Mouse (Mus musculus) midbrain, embryonic 15.5 days (tissue): ENCODE data around the gene Dnajb4. TPM values are rescaled to one million over a fixed set of nuclear protein-coding genes. Genes with fewer than 3 reads are reported as not detected.

ENCODE experiments used
- ATAC-seq: fragments of 200-750 bp; cut with Nextera tagmentation; replicated peaks from 2 replicates; pipeline ENCODE4 v1.8.0; 2017; ENCODE audit warnings: moderate TSS enrichment
- H3K27ac ChIP-seq: fragments of 300-500 bp; sonication (generic); 2 replicates; pipeline ENCODE4 v1.5.1; 2015; ENCODE audit warnings: mild to moderate bottlenecking, inconsistent platforms
- H3K27me3 ChIP-seq: fragments of 300-500 bp; sonication (generic); replicated peaks from 2 replicates; pipeline ENCODE4 v1.6.1; 2015; ENCODE audit warnings: inconsistent platforms
- H3K36me3 ChIP-seq: fragments of 300-500 bp; sonication (generic); replicated peaks from 2 replicates; pipeline ENCODE4 v1.6.1; 2015; ENCODE audit warnings: inconsistent platforms
- H3K4me1 ChIP-seq: fragments of 300-500 bp; sonication (generic); 2 replicates; pipeline ENCODE4 v1.6.1; 2015; ENCODE audit warnings: inconsistent platforms
- H3K4me2 ChIP-seq: fragments of 300-500 bp; sonication (generic); 2 replicates; pipeline ENCODE4 v1.6.1; 2015; ENCODE audit warnings: inconsistent platforms, mild to moderate bottlenecking, moderate library complexity
- H3K4me3 ChIP-seq: fragments of 300-500 bp; sonication (generic); 2 replicates; pipeline ENCODE4 v1.5.1; 2015; ENCODE audit warnings: mild to moderate bottlenecking, inconsistent platforms
- H3K9ac ChIP-seq: fragments of 300-500 bp; sonication (generic); 2 replicates; pipeline ENCODE4 v1.6.1; 2015; ENCODE audit warnings: mild to moderate bottlenecking, inconsistent platforms
- H3K9me3 ChIP-seq: fragments of 300-500 bp; sonication (generic); 2 replicates; pipeline ENCODE4 v1.6.1; 2016; ENCODE audit warnings: inconsistent platforms
- WGBS: fragments of 180-500 bp; shearing (Covaris S2); methylation state at CpG from one replicate; pipeline ENCODE4 v1.1.7; 2015; ENCODE audit warnings: mixed read lengths; 5-methylcytosine and 5-hydroxymethylcytosine counted together
- polyA plus RNA-seq: library from polyadenylated mRNA; unstranded; fragments of >200 nt; fragmentation: Nextera tagmentation; extraction: Ambion mirVana; gene quantifications from 2 replicates; pipeline ENCODE4 v1.2.1, GENCODE M21; 2015

Dnajb4 gene
- polyA plus RNA-seq, 1 experiment from 2014 or later, result 41.0 TPM

DNA sequence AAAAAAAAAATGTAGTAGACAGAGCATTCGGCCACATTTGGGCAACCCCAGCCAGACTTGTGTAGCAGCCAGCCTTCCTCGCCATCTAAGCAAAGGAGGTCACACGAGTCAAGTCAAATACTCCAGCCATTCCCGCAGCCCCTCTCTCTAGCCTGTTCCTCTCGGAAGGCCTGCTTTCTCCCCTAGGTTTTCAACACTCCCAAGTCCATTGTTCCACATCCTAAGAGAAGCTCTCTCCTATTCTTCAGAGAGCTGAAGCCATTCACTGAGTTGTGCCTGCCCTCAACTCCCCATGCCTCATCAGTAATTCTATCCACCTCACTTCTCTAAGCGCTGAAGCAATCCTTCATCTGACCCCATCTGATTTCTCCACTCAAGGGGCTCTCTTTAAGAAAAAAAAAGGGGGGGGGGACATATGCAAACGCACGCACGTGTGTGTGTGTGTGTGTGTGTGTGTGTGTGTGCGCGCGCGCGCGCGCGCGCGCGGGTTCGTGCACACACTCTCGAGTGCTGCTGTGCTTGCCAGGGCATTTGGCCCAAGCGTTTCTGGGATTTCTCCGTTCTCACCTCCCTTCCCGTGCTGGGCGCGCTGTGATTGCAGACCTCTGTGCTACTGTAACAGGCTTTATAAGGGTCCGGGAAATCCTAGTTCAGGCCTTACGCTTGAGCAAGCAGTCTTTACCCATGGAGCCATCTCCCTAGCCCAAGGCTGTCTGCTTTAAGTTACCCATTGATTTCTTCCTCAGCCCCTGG lies 43.2 kb downstream of the Dnajb4 start:
- no peaks in the 10 kb centered on the region; the same call in 1 of the 2 replicates for H3K27me3 ChIP-seq
- peak overlapping the region; percentile 82 for H3K4me2 ChIP-seq
- H3K9ac ChIP-seq, result peak overlapping the region; percentile 40
- H3K4me3 ChIP-seq, result peak overlapping the region; percentile 57
- peaks cover 21% of the 10 kb centered on the region for H3K4me1 ChIP-seq
- no peaks in the 10 kb centered on the region for H3K36me3 ChIP-seq
- 19% methylated on average over 29 of the region's 29 CpGs for WGBS
- H3K9me3 ChIP-seq, result no peaks in the 10 kb centered on the region
- ATAC-seq, result peak; percentile 53
- peak overlapping the region; percentile 74 for H3K27ac ChIP-seq

DNA sequence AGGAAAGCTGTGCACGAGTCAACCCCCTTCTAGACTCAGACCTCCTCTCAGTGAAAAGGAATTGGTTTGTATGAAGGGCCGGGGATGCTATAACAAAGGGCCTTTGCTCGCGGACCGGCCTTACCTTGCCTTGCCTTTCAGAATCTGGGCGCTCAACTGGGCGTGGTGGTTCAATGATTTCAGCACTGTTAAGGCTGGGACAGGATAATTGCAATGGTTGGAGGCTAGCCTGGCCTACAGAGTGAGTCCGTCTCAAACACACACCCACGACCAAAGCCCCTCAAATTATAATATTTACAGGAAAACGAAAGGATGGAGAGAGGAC lies 44.0 kb downstream of the Dnajb4 start, which contains the start of gene Gipc2:
TSS of gene Gipc2 (minus strand) at position 132 of the 325 bp plus-strand sequence.
- peak within 1 kb of the TSS; percentile 82 for H3K4me2 ChIP-seq
- H3K9ac ChIP-seq, result peak within 1 kb of the TSS; percentile 60
- H3K4me3 ChIP-seq, result peak within 1 kb of the TSS; percentile 57
- H3K27ac ChIP-seq, result peak within 1 kb of the TSS; percentile 77
- H3K27me3 ChIP-seq, result no peaks in the 10 kb centered on the region; the same call in 1 of the 2 replicates
- no peaks in the 10 kb centered on the region for H3K36me3 ChIP-seq
- no peaks in the 10 kb centered on the region for H3K9me3 ChIP-seq
- ATAC-seq, result no peak; the same call in 1 of the 2 replicates
- WGBS, result 7% methylated on average over 10 of the region's 10 CpGs
- peaks cover 21% of the 10 kb centered on the region for H3K4me1 ChIP-seq

DNA sequence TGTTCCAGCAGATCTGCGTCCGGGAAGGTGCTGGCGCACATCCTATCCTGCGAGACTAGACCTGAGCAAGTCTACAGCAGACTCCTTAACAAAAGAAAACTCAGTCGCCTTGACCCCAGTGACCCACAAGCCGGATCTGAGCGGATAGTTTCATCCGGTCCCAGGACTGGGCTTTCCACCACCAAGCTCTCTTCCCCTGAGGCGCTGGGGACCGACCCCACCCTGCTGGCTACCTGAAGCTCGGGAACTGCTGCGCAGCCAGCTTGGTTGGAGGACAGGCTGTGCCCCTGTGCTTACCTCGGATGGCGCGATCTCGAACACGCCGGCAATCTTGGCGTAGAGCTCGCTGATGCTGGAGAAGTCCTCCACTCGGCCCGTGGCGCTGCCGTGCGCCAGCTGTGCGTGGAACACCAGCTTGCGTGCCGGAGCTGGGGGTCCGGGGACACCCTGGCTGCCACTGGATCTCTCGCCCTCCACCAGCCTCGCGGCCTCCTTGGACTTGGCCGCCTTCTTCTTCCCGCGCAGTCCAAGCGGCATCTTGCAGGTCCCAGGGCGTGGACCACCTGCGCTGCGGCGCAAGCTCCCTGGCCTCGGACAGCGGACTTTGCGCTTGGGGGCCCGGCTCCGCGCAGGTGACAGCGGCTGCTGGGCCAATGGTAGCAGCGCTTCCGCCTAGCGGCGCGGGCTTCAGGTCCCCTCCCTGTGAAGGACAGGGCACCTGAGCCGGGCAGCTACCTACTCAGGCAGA lies 44.6 kb downstream of the Dnajb4 start:
- no peaks in the 10 kb centered on the region for H3K36me3 ChIP-seq
- H3K4me1 ChIP-seq, result peaks cover 21% of the 10 kb centered on the region
- ATAC-seq, result peak; percentile 85
- H3K9me3 ChIP-seq, result no peaks in the 10 kb centered on the region
- H3K4me2 ChIP-seq, result peak overlapping the region; percentile 82
- peak overlapping the region; percentile 60 for H3K9ac ChIP-seq
- peaks cover 3% of the 10 kb centered on the region; the same call in 1 of the 2 replicates for H3K27me3 ChIP-seq
- under 1% methylated on average over 53 of the region's 53 CpGs for WGBS
- peak overlapping the region; percentile 77 for H3K27ac ChIP-seq
- H3K4me3 ChIP-seq, result peak overlapping the region; percentile 57

DNA sequence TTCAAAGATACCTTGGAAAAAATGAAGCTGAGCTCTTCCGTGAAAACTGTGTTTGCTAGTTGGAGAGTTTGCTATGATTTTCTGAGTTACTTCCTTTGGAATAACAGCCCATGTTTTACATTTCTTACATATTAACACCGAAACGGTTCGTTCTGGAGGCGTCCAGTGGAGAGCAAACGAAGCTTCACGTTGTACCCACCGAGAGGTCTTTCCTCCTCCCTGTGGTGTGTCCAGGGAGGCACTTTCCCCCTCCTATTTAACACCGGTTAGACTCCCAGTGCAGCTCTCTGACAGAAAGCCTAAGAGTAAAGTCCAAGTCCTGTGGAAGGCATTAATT lies 45.1 kb downstream of the Dnajb4 start:
- H3K27ac ChIP-seq, result peak overlapping the region; percentile 77
- 29% methylated on average over 9 of the region's 9 CpGs for WGBS

DNA sequence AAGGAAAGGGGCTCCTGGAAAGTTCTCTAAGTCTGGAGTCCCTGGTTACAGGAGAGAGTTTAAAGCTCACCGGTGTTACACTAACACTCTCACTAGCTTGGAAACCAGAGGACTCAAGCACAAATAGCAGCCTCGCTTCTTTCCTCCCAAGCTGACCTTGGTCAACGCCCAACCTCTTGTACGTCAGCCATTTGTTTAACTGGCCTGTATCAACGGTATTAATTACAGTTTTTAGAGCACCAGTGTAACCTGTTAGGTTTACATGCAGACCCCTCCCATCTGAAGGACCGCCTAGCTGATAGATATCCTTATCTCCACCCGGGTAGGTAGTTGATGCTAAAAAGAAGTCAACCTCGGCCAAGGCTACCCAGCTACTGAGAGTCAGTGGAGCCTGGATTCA lies 46.8 kb downstream of the Dnajb4 start:
- no peak for ATAC-seq
- H3K36me3 ChIP-seq, result no peaks in the 10 kb centered on the region
- H3K9me3 ChIP-seq, result no peaks in the 10 kb centered on the region
- no peak overlapping the region for H3K4me3 ChIP-seq
- WGBS, result 91% methylated on average over 8 of the region's 8 CpGs
- H3K9ac ChIP-seq, result no peak overlapping the region
- H3K4me2 ChIP-seq, result no peak overlapping the region
- peaks cover 5% of the 10 kb centered on the region; the same call in 1 of the 2 replicates for H3K27me3 ChIP-seq
- no peak overlapping the region for H3K27ac ChIP-seq
- H3K4me1 ChIP-seq, result peaks cover 21% of the 10 kb centered on the region

More for the DNA sequence above, 45.1 kb downstream of the Dnajb4 start:
- no peaks in the 10 kb centered on the region for H3K9me3 ChIP-seq
- no peak overlapping the region; the same call in 1 of the 2 replicates for H3K9ac ChIP-seq
- peak overlapping the region; percentile 82 for H3K4me2 ChIP-seq
- H3K4me3 ChIP-seq, result peak overlapping the region; percentile 57
- no peak for ATAC-seq
- H3K27me3 ChIP-seq, result peaks cover 5% of the 10 kb centered on the region; the same call in 1 of the 2 replicates
- H3K36me3 ChIP-seq, result no peaks in the 10 kb centered on the region
- peaks cover 21% of the 10 kb centered on the region for H3K4me1 ChIP-seq

DNA sequence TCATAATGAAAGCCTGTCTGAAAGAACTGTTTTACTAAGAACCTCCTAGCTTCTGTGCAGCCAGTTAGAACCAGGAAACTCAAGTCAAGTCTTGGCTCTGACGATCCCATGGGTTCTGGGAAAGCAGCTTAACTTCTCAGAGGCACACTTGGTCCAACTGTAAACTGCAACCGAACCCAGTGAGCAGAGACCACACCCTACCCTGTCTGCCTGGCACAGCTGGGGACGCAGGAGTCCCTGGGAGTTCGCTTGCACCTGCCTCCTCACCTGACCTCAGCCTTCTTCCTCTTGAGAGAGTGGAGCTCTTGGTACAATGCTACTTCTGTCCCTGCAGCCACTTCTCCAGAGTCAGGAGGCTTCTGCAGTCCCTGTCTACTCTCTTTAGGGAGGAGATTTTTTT lies 49.5 kb downstream of the Dnajb4 start:
- no peak for ATAC-seq

DNA sequence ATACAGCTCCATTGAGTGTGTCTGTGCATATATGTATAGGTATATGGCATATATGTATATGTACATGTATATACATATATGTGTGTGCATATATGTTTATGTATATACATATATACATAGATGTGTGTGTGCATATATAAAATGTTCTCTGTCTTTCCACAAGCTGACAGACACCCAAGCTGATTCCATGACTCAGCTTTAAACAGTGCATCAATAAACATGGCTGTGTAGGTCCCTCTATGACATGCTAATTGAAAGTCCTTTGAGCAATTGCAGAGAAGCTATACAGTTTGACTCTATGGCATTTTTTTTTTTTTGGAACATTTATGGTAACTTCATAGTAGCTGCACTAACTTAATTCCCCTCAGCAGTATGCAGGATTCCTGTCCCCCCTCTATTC lies 50.8 kb downstream of the Dnajb4 start:
- Histone ChIP-seq H3K9ac (no peak overlapping the region), H3K27me3 (0 out of 2 replicates have a peak, but pooled peaks cover 5% of the 10 kb centered on the region), H3K4me3 (no peak overlapping the region), H3K9me3 (no peaks in the 10 kb centered on the region), H3K4me2 (no peak overlapping the region), H3K36me3 (no peaks in the 10 kb centered on the region), H3K27ac (no peak overlapping the region), H3K4me1 (no peaks in the 10 kb centered on the region)
- ATAC-seq, result no peak

More for the DNA sequence above, 49.5 kb downstream of the Dnajb4 start:
- Histone ChIP-seq H3K36me3 (no peaks in the 10 kb centered on the region), H3K9ac (no peak overlapping the region), H3K27ac (no peak overlapping the region), H3K27me3 (peaks cover 5% of the 10 kb centered on the region; the same call in 1 of the 2 replicates), H3K4me3 (no peak overlapping the region), H3K4me1 (0 out of 2 replicates have a peak, but pooled peaks cover 6% of the 10 kb centered on the region), H3K9me3 (no peaks in the 10 kb centered on the region), H3K4me2 (no peak overlapping the region)
- 57% methylated on average over 4 of the region's 4 CpGs for WGBS

DNA sequence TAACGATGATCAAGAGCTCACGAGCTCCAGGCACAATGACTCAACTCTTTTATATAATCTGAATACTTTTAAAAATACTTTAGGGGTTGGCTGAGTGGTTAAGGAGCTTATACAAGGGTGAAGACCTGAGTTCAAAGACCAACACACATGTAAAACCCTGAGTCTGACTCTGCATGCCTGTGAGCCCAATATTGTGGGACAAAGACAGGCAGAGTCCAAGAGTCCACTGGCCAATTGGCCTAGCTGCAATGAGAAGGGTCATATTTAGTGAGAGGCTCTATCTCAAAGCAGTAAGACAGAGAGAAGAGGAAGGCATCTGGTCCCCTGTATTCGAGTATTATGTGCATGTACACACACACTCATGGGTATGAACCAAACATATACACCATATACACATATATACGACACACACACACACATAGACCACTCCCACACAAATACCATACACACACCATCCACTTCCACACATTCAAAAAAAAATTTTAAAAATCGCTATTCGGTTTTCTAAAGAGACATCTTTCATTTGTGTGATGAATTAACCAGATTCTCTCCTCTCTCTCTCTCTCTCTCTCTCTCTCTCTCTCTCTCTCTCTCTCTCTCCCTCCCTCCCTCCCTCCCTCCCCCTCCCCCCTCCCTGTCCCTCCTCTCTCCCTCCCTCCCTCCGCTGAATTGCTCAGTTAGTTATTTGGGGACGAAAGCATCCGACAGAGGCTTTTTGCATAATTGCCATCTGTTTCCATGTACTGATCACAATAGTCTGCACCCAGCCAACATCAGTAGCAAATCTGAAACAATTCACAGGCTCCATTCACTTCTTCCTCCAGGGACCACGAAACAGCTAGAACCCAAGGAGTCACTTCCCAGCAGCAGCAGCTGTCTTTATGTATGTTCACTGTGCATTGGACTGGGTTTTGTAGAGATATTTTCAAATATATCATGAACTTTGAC lies 51.5 kb downstream of the Dnajb4 start:
- WGBS, result 57% methylated on average over 10 of the region's 10 CpGs
- no peak overlapping the region for H3K9ac ChIP-seq
- no peaks in the 10 kb centered on the region for H3K9me3 ChIP-seq
- H3K4me1 ChIP-seq, result no peaks in the 10 kb centered on the region
- no peaks in the 10 kb centered on the region for H3K36me3 ChIP-seq
- ATAC-seq, result peak; percentile 49; the same call in 1 of the 2 replicates
- no peak overlapping the region for H3K4me2 ChIP-seq
- H3K4me3 ChIP-seq, result no peak overlapping the region
- H3K27me3 ChIP-seq, result 0 out of 2 replicates have a peak, but pooled peaks cover 5% of the 10 kb centered on the region
- H3K27ac ChIP-seq, result no peak overlapping the region

DNA sequence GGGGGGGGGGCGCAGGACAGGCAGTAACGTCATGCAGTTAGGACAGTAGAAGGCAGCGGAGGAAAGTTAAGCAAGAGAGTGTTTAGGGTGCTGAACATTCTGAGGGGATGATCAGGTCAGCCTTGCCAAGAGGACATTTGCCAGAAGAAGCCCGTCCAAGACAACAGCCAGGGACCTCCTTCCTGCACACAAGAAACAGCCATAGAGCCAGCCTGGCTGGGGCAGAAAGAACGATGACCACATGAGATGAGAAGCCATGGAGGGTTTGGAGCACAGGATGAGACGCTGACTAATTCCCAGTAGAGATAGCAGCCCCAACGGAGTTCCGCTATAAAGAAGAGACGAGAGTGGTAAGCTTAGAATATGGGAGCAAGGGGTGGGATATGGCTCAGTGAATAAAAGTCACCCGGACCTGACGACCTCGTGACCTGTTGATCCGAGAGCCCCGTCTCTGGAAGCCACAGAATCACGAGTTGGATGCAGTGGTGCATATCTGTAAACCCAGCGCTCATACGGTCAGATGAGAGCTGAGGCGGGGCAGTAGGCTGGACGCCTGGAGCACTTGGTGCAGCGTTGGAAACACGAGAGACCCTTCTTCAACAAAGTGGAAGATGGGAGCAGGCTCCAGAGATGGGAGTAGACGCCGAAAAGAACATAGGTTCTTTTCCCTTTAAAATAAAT lies 53.1 kb downstream of the Dnajb4 start:
- no peak for ATAC-seq
- no peaks in the 10 kb centered on the region for H3K4me1 ChIP-seq
- H3K27me3 ChIP-seq, result 0 out of 2 replicates have a peak, but pooled peaks cover 5% of the 10 kb centered on the region
- H3K9me3 ChIP-seq, result no peaks in the 10 kb centered on the region
- H3K4me3 ChIP-seq, result no peak overlapping the region
- no peak overlapping the region for H3K4me2 ChIP-seq
- no peak overlapping the region for H3K27ac ChIP-seq
- no peak overlapping the region for H3K9ac ChIP-seq
- no peaks in the 10 kb centered on the region for H3K36me3 ChIP-seq
- WGBS, result 48% methylated on average over 23 of the region's 23 CpGs

DNA sequence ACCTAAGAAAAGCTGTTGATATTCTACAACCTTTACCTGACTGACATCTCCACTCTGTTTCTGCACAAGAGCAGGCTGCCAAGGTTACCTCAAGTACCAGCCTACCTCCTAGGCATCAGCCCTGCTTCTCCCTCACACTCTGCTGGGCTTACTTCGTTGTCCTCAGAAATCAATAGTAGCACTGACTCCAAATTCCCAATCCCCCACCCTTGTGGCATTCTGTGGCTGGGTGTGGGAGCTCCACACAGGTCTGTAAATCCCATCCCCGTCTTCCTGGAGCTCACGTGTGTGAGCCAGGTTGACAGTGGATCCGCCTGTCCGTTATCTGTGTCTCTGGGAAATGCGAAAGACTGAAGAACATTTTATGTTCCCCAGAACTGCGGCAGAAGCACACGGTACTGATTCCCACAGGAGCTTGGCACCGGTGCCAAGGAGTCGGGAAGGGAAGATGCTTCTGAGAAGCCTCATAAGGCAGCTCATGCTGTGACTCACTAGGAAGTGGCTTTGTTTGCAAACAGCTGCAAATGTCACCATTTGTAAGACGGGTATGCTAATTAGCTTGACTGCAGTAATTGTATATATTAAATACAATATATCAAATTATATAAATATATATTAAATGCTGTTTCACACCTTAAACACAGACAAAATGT lies 54.7 kb downstream of the Dnajb4 start:
- Histone ChIP-seq H3K4me2 (no peak overlapping the region), H3K27me3 (0 out of 2 replicates have a peak, but pooled peaks cover under 1% of the 10 kb centered on the region), H3K27ac (no peak overlapping the region), H3K36me3 (no peaks in the 10 kb centered on the region), H3K9me3 (no peaks in the 10 kb centered on the region), H3K4me3 (no peak overlapping the region), H3K4me1 (no peaks in the 10 kb centered on the region), H3K9ac (no peak overlapping the region)
- WGBS, result 45% methylated on average over 11 of the region's 11 CpGs
- ATAC-seq, result no peak

DNA sequence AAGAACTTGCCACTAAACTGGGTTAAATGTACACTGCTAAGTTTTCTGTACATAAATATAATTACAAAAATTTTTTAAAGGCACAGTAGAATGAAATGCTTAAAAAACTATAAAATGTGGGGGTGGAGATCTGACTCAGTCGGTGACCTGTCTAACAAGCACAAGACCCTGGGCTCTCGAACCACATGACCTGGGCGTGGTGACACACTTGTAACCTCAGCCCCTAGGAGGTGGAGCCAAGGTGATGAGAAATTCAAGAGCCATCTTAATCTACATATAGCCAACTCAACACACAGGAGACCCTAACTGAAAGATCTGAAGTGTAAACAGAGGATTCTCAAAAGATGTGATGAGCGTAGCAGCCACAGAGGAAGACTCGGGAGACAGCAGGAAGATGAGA lies 56.0 kb downstream of the Dnajb4 start:
- 92% methylated on average over 5 of the region's 5 CpGs for WGBS
- H3K36me3 ChIP-seq, result no peaks in the 10 kb centered on the region
- H3K9ac ChIP-seq, result no peak overlapping the region
- no peaks in the 10 kb centered on the region for H3K9me3 ChIP-seq
- no peaks in the 10 kb centered on the region for H3K4me1 ChIP-seq
- no peak overlapping the region for H3K27ac ChIP-seq
- H3K27me3 ChIP-seq, result no peaks in the 10 kb centered on the region
- no peak for ATAC-seq
- no peak overlapping the region for H3K4me2 ChIP-seq
- no peak overlapping the region for H3K4me3 ChIP-seq
